Mouse (Mus musculus) intestine, embryonic 14.5 days (tissue): Measurements from ENCODE around the gene Tyrobp. TPM values are rescaled to one million over a fixed set of nuclear protein-coding genes. Genes with fewer than 3 reads are reported as not detected.
A peak's percentile ranks its signal among the peaks of the same experiment; 100 is the strongest.

Experiments
- ATAC-seq: fragments of 200-750 bp; cut with Nextera tagmentation; replicated peaks from 2 replicates; pipeline ENCODE4 v1.8.0; 2017; ENCODE audit warnings: low read depth, moderate number of reproducible peaks, moderate TSS enrichment, moderate library complexity; ENCODE audit not compliant: low FRiP score, low TSS enrichment
- DNase-seq: peaks from one replicate; pipeline ENCODE4 v3.0.0-alpha.2; 2018; ENCODE audit warnings: low spot score
- H3K27ac ChIP-seq: fragments of 300-500 bp; sonication (generic); 2 replicates; pipeline ENCODE4 v1.5.1; 2014; ENCODE audit warnings: low read depth, mild to moderate bottlenecking, control low read depth
- H3K27me3 ChIP-seq: fragments of 300-500 bp; sonication (generic); replicated peaks from 2 replicates; pipeline ENCODE4 v1.6.1; 2014; ENCODE audit warnings: low read length, control low read depth; ENCODE audit not compliant: control insufficient read depth, insufficient read depth
- H3K36me3 ChIP-seq: fragments of 300-500 bp; sonication (generic); 2 replicates; pipeline ENCODE4 v1.6.1; 2014; ENCODE audit warnings: low read length, control low read depth; ENCODE audit not compliant: control insufficient read depth, insufficient read depth
- H3K4me1 ChIP-seq: fragments of 300-500 bp; sonication (generic); replicated peaks from 2 replicates; pipeline ENCODE4 v1.6.1; 2014; ENCODE audit warnings: low read length, control low read depth, mixed read lengths; ENCODE audit not compliant: control insufficient read depth, insufficient read depth
- H3K4me2 ChIP-seq: fragments of 300-500 bp; sonication (generic); 2 replicates; pipeline ENCODE4 v1.6.1; 2014; ENCODE audit warnings: low read length
- H3K4me3 ChIP-seq: fragments of 300-500 bp; sonication (generic); 2 replicates; pipeline ENCODE4 v1.5.1; 2014; ENCODE audit warnings: low read depth, low read length, control low read depth, mixed read lengths
- H3K9ac ChIP-seq: fragments of 300-500 bp; sonication (generic); 2 replicates; pipeline ENCODE4 v1.6.1; 2014; ENCODE audit warnings: mild to moderate bottlenecking, low read length
- H3K9me3 ChIP-seq: fragments of 300-500 bp; sonication (generic); 2 replicates; pipeline ENCODE4 v1.6.1; 2016; ENCODE audit warnings: low read length, control low read depth; ENCODE audit not compliant: control insufficient read depth
- WGBS: fragments of 180-500 bp; shearing (Covaris S2); extraction: QIAGEN DNeasy Blood & Tissue Kit; methylation state at CpG from one replicate; pipeline ENCODE4 v1.1.7; 2014; 5-methylcytosine and 5-hydroxymethylcytosine counted together
- polyA plus RNA-seq: library from polyadenylated mRNA; unstranded; fragments of >200 nt; fragmentation: Nextera tagmentation; extraction: Ambion mirVana; gene quantifications from 2 replicates; pipeline ENCODE4 v1.2.1, GENCODE M21; 2014

The Tyrobp gene
- polyA plus RNA-seq, 1 experiment from 2014 or later = 54.7 TPM

DNA sequence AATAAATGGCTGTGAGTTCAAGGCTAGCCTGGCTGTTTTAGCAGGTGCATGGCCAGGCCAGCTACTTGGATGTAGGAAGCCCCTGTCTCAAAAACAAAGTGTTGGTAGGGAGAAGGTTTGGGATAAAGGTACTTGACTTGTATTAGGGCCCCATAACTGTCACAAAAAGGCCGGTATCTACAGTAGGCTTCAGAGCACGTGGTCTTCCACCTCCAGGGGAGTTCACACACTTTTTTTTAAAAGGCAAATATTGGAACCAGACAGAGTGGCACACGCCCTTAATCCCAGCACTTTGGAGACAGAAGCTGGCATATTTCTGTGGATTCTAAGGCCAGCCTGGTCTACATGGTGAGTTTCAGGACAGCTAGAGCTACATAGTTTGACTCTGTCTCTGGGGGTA is 7.1 kb downstream of the Tyrobp start:
- Histone ChIP-seq H3K27ac (no peak overlapping the region), H3K4me3 (no peak overlapping the region), H3K36me3 (peaks cover 11% of the 10 kb centered on the region), H3K27me3 (no peaks in the 10 kb centered on the region), H3K4me2 (no peak overlapping the region), H3K9ac (no peak overlapping the region), H3K9me3 (peaks cover 4% of the 10 kb centered on the region; the same call in 1 of the 2 replicates), H3K4me1 (no peaks in the 10 kb centered on the region; the same call in 1 of the 2 replicates)
- DNase-seq (no peak), ATAC-seq (no peak)
- 80% methylated on average over 3 of the region's 3 CpGs for WGBS

DNA sequence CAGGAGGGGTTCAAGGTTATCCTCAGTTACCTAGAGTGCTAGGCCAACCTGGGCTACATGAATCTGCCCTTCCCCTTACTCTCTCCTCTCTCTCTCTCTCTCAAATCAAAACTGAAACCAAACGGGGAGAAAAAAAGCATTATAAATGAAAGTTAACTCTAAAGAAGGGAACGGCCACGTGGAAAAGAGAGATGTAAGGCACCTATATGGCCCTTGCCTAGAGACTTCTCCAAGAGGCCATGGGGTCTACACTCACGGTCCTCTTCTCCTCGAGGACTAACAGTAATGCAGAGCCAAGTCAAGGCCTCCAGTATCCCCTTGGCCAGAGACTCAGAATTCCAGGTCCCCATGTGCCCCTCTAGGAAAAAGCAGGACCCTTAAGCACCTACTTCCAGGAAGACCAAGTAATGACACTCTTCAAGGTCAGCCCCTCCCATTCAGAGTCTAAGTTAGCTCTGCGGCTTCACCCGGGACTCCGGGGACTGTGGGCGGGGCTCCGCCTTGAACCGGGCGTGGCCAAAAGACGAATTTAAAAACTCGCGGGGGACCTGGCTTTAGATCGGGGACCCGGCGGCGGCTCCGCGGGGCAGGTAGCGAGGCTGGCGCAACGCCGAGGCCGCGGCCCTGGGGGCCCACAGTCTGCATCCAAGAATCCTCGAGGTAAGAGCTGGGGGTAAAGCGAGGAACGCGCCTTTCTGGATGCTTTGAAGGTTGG is 7.8 kb downstream of the Tyrobp start, which contains the start of gene Nfkbid:
Nfkbid (plus strand) TSS at position 558 of the 715 bp plus-strand sequence.
- 9% methylated on average over 31 of the region's 31 CpGs for WGBS
- Histone ChIP-seq H3K4me1 (no peaks in the 10 kb centered on the region; the same call in 1 of the 2 replicates), H3K9me3 (peaks cover 4% of the 10 kb centered on the region; the same call in 1 of the 2 replicates), H3K4me3 (peak within 1 kb of the TSS; percentile 51), H3K9ac (peak within 1 kb of the TSS; percentile 45), H3K36me3 (peaks cover 13% of the 10 kb centered on the region), H3K27ac (peak within 1 kb of the TSS; percentile 55), H3K27me3 (no peaks in the 10 kb centered on the region), H3K4me2 (peak within 1 kb of the TSS; percentile 88)
- ATAC-seq = peak; percentile 37
- peak; percentile 71 for DNase-seq

DNA sequence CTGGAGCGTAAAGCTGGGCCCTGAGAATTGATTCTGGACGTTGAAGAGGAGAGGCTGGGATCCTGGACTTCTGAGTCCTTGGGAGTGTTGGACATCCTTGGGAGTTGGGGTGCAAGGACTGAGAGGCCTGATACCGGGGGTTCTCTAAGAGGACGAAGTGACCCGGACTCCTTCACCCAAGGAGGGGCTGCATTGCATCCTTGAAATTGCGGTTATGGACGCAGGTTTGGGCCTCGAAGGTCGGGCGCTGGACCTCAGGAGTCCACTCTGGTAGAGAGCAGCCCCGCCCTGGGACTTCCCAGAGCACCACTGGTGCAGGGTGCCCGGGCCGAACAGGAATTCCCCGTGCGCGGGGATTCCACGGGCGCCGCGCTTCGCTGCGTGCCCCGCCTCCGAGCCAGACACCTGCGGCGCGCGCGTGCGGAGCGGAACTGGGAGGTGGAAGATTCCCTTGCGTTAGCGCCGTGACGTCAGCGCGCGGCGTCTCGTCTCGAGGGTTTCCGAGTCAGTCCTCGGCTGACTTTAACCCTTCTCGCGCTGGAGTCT is 8.4 kb downstream of the Tyrobp start:
- DNase-seq = peak; percentile 89
- no peaks in the 10 kb centered on the region; the same call in 1 of the 2 replicates for H3K4me1 ChIP-seq
- H3K9me3 ChIP-seq = peaks cover 4% of the 10 kb centered on the region; the same call in 1 of the 2 replicates
- H3K36me3 ChIP-seq = peaks cover 15% of the 10 kb centered on the region
- peak overlapping the region; percentile 88 for H3K4me2 ChIP-seq
- H3K27ac ChIP-seq = peak overlapping the region; percentile 55
- WGBS = under 1% methylated on average over 45 of the region's 45 CpGs
- peak overlapping the region; percentile 51 for H3K4me3 ChIP-seq
- H3K9ac ChIP-seq = peak overlapping the region; percentile 45
- ATAC-seq = peak; percentile 87
- no peaks in the 10 kb centered on the region for H3K27me3 ChIP-seq

DNA sequence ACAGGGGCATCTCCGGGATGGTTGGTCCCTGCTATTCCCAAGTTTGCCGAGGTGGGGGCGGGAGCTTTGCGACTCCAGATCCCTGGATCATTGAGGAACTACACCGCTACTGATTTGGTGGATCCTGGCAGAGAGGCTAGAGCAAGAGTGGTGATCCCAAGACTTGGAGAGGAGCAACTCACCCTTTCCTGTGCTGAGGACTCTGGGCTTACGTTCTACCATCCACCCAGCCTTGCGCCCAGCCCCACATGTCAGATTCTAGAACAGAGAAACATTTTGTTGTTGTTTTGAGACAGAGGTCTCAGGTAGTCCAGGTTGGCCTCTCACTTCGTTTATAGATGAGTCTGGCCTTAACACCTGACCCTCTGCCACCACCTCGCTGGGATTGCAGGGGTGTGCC is 9.0 kb downstream of the Tyrobp start:
- Histone ChIP-seq H3K4me1 (no peaks in the 10 kb centered on the region; the same call in 1 of the 2 replicates), H3K27me3 (no peaks in the 10 kb centered on the region), H3K9ac (peak overlapping the region; percentile 45), H3K4me3 (peak overlapping the region; percentile 51), H3K4me2 (peak overlapping the region; percentile 88), H3K9me3 (peaks cover 4% of the 10 kb centered on the region; the same call in 1 of the 2 replicates), H3K36me3 (peaks cover 21% of the 10 kb centered on the region), H3K27ac (peak overlapping the region; percentile 55; the same call in 1 of the 2 replicates)
- WGBS = 9% methylated on average over 9 of the region's 9 CpGs
- no peak for DNase-seq
- peak; percentile 1; the same call in 1 of the 2 replicates for ATAC-seq

DNA sequence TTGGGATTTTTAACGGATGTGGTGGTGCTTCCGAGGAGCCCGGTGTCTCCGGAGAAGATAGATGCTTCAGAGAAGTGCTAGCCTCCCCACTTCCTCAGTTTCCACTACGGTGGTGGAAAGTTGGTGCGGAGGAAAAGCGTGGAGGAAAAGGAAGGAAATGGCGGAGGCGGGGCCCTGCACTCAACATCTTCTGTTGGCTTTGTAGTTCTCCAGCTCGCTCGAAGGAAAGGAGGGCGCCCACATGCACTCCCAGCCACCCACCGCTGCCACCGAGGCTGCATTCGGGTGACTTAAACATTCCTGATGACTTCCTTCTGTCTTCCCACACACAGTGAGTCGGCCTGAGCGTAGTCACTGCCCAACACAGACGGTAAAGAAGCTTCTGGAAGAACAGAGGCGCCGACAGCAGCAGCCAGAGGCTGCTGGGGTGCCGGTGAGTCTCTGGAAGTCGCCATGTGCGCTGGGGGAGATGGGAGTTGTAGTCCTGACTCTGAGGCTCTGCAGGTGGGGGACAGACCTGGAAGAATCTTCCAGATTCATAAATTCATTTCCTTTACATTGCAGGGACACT is 9.6 kb downstream of the Tyrobp start:
- ATAC-seq = no peak
- WGBS = 36% methylated on average over 23 of the region's 23 CpGs
- H3K27ac ChIP-seq = no peak overlapping the region
- H3K36me3 ChIP-seq = peaks cover 27% of the 10 kb centered on the region
- H3K9me3 ChIP-seq = peaks cover 4% of the 10 kb centered on the region; the same call in 1 of the 2 replicates
- no peak for DNase-seq
- peak overlapping the region; percentile 51 for H3K4me3 ChIP-seq
- H3K9ac ChIP-seq = peak overlapping the region; percentile 45
- no peaks in the 10 kb centered on the region for H3K27me3 ChIP-seq
- H3K4me2 ChIP-seq = peak overlapping the region; percentile 88
- no peaks in the 10 kb centered on the region; the same call in 1 of the 2 replicates for H3K4me1 ChIP-seq

DNA sequence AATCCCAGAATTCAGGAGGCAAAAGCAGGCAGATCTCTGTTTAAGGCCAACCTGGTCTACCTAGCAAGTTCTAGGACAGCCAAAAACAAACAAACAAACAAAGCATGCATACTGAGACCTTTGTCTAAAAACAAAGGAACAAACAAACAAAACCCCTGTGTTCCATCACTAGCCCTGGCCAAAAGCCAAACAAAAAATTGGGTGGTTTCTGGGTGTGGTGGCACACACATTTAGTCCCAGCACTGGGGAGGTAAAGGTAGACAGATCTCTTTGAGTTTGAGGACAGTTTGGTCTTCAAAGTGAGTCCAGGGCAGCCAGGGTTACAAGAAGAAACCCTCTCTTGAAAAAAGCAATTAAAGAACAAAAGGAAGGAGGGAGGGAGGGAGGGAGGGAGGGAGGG is 15.8 kb downstream of the Tyrobp start:
- H3K27me3 ChIP-seq = no peaks in the 10 kb centered on the region

DNA sequence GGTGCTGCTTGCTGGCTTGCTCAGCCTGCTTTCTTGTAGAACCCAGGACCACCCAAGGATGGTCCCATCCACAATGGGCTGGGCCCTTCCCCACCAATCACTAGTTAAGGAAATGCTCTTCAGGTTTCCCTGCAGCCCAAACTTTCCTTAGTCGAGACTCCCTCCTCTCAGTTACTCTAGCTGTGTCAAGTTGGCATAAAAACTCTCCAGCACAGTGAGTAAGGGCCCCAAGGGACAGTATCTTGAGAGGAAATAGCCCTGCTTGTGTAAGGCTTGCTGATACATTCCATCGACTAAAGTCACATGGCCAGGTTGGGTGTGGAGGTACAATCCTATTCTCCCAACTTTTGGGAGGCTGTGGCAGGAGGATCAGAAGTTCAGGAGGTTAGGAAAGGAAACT is 16.6 kb downstream of the Tyrobp start:
- no peak overlapping the region for H3K4me2 ChIP-seq
- DNase-seq (no peak), ATAC-seq (no peak)
- no peak overlapping the region for H3K4me3 ChIP-seq
- H3K27ac ChIP-seq = no peak overlapping the region
- H3K4me1 ChIP-seq = no peaks in the 10 kb centered on the region
- no peaks in the 10 kb centered on the region for H3K9me3 ChIP-seq
- no peak overlapping the region for H3K9ac ChIP-seq
- H3K36me3 ChIP-seq = peaks cover 19% of the 10 kb centered on the region
- H3K27me3 ChIP-seq = no peaks in the 10 kb centered on the region
- 39% methylated on average over 2 of the region's 2 CpGs for WGBS

More for the DNA sequence above, 15.8 kb downstream of the Tyrobp start:
- H3K4me3 ChIP-seq = no peak overlapping the region
- H3K36me3 ChIP-seq = peaks cover 26% of the 10 kb centered on the region
- DNase-seq = no peak
- ATAC-seq = no peak
- no peak overlapping the region for H3K9ac ChIP-seq
- H3K27ac ChIP-seq = no peak overlapping the region
- H3K4me1 ChIP-seq = no peaks in the 10 kb centered on the region
- H3K4me2 ChIP-seq = no peak overlapping the region
- H3K9me3 ChIP-seq = no peaks in the 10 kb centered on the region

DNA sequence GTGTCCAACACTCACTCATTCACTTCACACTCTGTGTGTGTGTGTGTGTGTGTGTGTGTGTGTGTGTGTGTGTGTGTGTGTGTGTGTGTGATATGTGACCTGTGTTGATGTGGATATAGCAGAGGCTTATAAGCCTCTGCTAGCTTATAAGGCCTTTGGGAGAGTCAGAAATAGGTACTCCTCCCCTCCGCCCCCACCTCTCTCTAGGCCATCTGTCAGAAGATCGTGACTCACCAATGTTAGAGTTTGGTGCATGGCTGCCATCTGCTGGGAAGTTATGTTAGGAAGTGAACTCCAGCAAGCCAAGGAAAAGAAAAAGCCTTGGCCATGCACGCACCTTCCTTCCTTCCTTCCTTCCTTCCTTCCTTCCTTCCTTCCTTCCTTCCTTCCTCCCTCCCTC is 18.2 kb downstream of the Tyrobp start:
- Histone ChIP-seq H3K36me3 (0 out of 2 replicates have a peak, but pooled peaks cover 16% of the 10 kb centered on the region), H3K27ac (no peak overlapping the region), H3K27me3 (no peaks in the 10 kb centered on the region), H3K4me3 (no peak overlapping the region), H3K9ac (no peak overlapping the region), H3K4me2 (no peak overlapping the region), H3K4me1 (no peaks in the 10 kb centered on the region), H3K9me3 (no peaks in the 10 kb centered on the region)
- peak; percentile 73 for DNase-seq
- 0 out of 2 replicates have a peak, but pooled peaks have one; percentile 33 for ATAC-seq
- WGBS = 15% methylated on average over 3 of the region's 3 CpGs
